Mouse (Mus musculus): ENCODE measurements around the gene Them5. TPM values are rescaled to one million over a fixed set of nuclear protein-coding genes. Genes with fewer than 3 reads are reported as not detected.

Them5 gene
- polyA plus RNA-seq, 1 experiment from 2014 or later, result 0.42 TPM

DNA sequence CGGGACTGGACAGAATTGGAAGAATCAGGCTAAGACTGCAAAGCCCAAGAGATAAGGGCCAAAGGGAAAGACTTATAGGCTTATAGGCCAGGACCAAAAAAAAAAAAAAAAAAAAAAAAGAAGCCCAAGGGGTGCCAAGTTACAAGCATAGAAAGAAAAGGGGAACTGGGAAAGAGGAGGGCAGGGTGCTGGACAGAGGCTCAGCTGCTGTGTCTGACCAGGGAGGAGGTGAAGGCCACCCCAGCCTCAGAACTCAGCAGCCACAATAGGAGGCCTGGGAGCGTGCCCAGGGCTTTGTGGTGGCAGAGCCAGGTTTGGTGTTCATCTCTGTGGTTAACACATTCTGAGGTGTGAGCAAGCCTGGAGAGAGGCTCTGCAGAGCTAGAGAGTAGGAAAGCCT lies 33.2 kb downstream of the Them5 start:
- H3K27ac ChIP-seq (ENCODE audit: low read length), result no peak overlapping the region
- H3K4me2 ChIP-seq (ENCODE audit: low read depth, low read length), result no peak overlapping the region
- H3K36me3 ChIP-seq (ENCODE audit: control insufficient read depth, insufficient read depth, low read length), result no peaks in the 10 kb centered on the region
- WGBS, result 76% methylated on average over 2 of the region's 2 CpGs
- peaks cover 30% of the 10 kb centered on the region for H3K4me1 ChIP-seq (ENCODE audit: control insufficient read depth, insufficient read depth, low read length)
- no peak overlapping the region for H3K9ac ChIP-seq (ENCODE audit: low read depth, low read length)
- no peak for ATAC-seq
- no peaks in the 10 kb centered on the region for H3K27me3 ChIP-seq (replicated peaks; ENCODE audit: control insufficient read depth, insufficient read depth, low read length)
- no peaks in the 10 kb centered on the region for H3K9me3 ChIP-seq (ENCODE audit: control insufficient read depth, low read length)
- no peak overlapping the region for H3K4me3 ChIP-seq (ENCODE audit: low read length)

DNA sequence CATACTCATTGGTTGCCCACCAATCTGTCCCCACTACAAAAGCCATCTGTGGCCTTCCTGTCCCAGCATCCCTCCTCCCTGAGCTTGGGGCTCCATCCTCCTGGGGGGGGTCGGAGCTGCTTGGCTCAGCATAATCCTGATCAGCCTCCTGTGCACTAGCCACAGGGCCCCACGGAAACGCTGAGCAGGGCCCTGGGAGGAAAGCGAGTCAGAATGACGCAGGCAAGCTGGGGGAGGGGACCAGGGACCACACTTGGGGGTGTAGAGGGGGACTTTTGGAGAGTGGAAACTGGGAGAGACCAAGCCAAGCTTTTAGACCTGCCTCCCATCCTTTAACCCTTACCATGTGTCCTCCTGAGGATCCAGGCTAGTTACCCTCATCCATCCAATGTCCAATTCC lies 34.0 kb downstream of the Them5 start:
- no peak for ATAC-seq
- Histone ChIP-seq H3K36me3 (ENCODE audit: control insufficient read depth, insufficient read depth, low read length) (no peaks in the 10 kb centered on the region), H3K27me3 (replicated peaks; ENCODE audit: control insufficient read depth, insufficient read depth, low read length) (no peaks in the 10 kb centered on the region), H3K9me3 (ENCODE audit: control insufficient read depth, low read length) (no peaks in the 10 kb centered on the region), H3K27ac (ENCODE audit: low read length) (no peak overlapping the region), H3K4me1 (ENCODE audit: control insufficient read depth, insufficient read depth, low read length) (peaks cover 30% of the 10 kb centered on the region), H3K4me2 (ENCODE audit: low read depth, low read length) (no peak overlapping the region), H3K4me3 (ENCODE audit: low read length) (no peak overlapping the region), H3K9ac (ENCODE audit: low read depth, low read length) (no peak overlapping the region)
- 69% methylated on average over 5 of the region's 5 CpGs for WGBS

DNA sequence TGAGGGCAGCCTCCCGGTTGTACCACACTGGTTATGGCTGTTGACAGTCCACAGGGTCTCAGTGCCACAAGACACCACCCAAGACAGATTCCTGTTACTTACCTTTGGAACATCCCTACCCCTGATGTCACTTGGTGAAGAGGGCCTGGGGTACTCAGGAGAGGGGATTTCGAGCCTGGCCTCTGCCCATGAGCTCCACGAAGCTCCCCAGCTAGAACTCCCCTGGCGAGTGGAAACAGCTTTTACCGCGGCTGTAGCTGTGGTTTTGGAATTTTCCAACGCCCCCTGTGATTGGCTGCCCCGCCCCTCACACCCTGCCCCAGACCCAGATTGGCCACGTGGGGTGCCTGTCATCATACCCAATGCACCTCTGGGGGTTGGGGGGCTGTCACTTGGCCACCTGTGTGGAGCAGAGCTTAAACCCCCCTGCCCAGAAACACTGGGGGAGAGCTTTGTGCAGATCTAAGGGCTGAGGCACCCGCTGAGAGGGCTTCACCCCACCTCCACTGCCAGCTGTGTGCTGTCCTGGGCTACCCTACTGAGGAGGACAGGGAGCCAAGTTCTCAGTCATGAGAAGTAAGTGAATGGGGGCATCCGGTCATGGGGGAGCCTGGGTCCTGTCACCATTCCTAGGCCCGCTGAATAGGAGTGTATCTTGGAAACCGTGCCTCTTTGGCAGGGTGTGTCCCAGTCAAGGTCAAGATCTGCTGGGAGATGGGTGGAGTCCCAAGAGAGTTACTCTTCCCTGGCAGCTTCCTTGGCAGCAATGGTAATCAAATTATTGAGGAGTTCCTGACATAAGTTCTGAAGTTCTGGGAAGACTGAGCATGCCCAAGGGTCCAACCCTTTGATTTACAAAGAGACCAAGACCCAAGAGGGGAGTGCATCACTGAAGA lies 35.4 kb downstream of the Them5 start:
- H3K9me3 ChIP-seq (ENCODE audit: control insufficient read depth, low read length), result no peaks in the 10 kb centered on the region
- H3K36me3 ChIP-seq (ENCODE audit: control insufficient read depth, insufficient read depth, low read length), result no peaks in the 10 kb centered on the region
- no peak overlapping the region for H3K9ac ChIP-seq (ENCODE audit: low read depth, low read length)
- no peak for ATAC-seq
- H3K4me2 ChIP-seq (ENCODE audit: low read depth, low read length), result no peak overlapping the region
- H3K27me3 ChIP-seq (replicated peaks; ENCODE audit: control insufficient read depth, insufficient read depth, low read length), result no peaks in the 10 kb centered on the region
- H3K4me3 ChIP-seq (ENCODE audit: low read length), result no peak overlapping the region
- 17% methylated on average over 13 of the region's 13 CpGs for WGBS
- no peak overlapping the region for H3K27ac ChIP-seq (ENCODE audit: low read length)
- H3K4me1 ChIP-seq (ENCODE audit: control insufficient read depth, insufficient read depth, low read length), result peaks cover 20% of the 10 kb centered on the region

DNA sequence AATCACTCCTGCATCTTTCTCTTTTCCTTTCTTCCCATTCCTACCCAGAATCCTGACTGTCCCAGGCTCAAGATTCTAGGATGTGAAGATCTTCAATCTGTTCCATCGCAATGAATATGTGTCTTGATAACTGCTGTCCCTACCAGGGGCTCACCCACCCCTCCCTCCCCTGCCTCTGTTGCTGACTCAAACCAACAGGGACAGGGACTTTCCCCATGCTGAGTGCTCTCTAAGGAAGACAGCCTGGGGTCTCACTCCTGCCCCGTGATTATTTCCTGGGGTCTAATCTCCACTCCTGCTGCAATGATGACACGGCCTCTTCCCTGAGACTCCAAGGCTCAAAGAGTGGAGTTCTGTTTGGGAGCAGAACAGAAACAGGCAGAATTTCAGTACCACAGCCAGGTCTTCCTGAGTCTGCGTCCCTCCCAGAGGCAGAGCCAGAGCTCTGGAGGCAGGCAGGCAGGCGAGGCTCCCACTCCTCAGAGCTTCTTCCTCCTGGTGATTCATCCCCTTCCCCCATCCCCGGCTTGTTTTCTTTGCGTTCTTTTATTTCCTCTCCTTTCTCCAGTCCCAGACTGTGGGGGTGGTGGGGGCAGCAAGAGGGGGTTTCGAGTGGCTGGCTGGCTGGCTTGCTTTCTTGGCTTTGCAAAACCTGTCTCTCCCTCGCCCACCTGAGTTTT lies 38.1 kb downstream of the Them5 start:
- WGBS, result 28% methylated on average over 9 of the region's 9 CpGs
- ATAC-seq, result no peak

DNA sequence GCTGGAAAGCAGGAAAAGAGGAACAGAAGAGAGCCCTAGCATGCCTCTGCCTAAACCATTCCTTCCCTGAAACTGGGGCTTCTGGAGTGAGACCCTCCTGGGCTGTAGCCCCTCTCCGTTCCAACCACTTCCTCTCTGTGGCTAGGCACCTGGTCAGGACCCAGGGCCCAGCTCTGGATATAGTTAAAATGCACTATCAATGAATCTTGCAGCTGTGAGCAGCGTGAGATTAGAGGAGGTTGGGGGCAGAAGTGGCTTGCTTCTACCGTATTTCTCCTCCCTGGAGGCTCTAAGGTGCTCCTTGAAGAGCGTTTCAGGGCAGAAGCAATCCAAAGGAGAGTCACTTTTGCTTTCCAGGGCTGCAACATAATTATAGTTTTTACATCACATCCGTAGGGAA lies 40.4 kb downstream of the Them5 start:
- ATAC-seq, result no peak
- H3K27ac ChIP-seq (ENCODE audit: low read length), result no peak overlapping the region
- 72% methylated on average over 5 of the region's 5 CpGs for WGBS
- H3K4me3 ChIP-seq (ENCODE audit: low read length), result no peak overlapping the region
- H3K27me3 ChIP-seq (replicated peaks; ENCODE audit: control insufficient read depth, insufficient read depth, low read length), result no peaks in the 10 kb centered on the region
- H3K4me1 ChIP-seq (ENCODE audit: control insufficient read depth, insufficient read depth, low read length), result peaks cover 3% of the 10 kb centered on the region; the same call in 1 of the 2 replicates
- H3K9me3 ChIP-seq (ENCODE audit: control insufficient read depth, low read length), result no peaks in the 10 kb centered on the region
- no peak overlapping the region for H3K9ac ChIP-seq (ENCODE audit: low read depth, low read length)
- H3K4me2 ChIP-seq (ENCODE audit: low read depth, low read length), result no peak overlapping the region
- H3K36me3 ChIP-seq (ENCODE audit: control insufficient read depth, insufficient read depth, low read length), result no peaks in the 10 kb centered on the region

More for the DNA sequence above, 38.1 kb downstream of the Them5 start:
- H3K27me3 ChIP-seq (replicated peaks; ENCODE audit: control insufficient read depth, insufficient read depth, low read length), result no peaks in the 10 kb centered on the region
- H3K4me1 ChIP-seq (ENCODE audit: control insufficient read depth, insufficient read depth, low read length), result peaks cover 5% of the 10 kb centered on the region; the same call in 1 of the 2 replicates
- no peak overlapping the region for H3K4me3 ChIP-seq (ENCODE audit: low read length)
- H3K9ac ChIP-seq (ENCODE audit: low read depth, low read length), result no peak overlapping the region
- H3K4me2 ChIP-seq (ENCODE audit: low read depth, low read length), result no peak overlapping the region
- no peak overlapping the region for H3K27ac ChIP-seq (ENCODE audit: low read length)
- H3K36me3 ChIP-seq (ENCODE audit: control insufficient read depth, insufficient read depth, low read length), result no peaks in the 10 kb centered on the region
- no peaks in the 10 kb centered on the region for H3K9me3 ChIP-seq (ENCODE audit: control insufficient read depth, low read length)

DNA sequence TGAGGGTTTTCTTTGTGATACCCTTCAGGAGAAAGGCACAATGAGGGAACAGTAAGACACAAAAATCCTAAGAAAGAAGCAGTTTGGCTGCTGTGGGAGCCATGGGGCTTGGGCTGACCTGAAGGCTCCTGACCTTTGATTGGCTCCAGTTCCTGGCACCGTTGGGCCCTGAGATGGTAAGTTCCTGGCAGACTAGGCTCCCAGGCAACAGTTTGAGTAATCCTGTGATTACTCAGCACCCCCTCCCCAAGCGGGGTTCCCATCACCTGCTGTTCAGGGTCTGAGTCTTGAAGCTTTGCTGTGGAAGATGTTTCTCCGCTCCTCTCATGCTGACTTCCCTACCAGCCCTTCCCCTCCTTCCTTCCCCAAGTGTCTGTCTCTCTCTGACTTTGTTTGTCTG lies 41.6 kb downstream of the Them5 start:
- Histone ChIP-seq H3K9ac (ENCODE audit: low read depth, low read length) (no peak overlapping the region), H3K27ac (ENCODE audit: low read length) (no peak overlapping the region), H3K9me3 (ENCODE audit: control insufficient read depth, low read length) (no peaks in the 10 kb centered on the region), H3K36me3 (ENCODE audit: control insufficient read depth, insufficient read depth, low read length) (no peaks in the 10 kb centered on the region), H3K4me3 (ENCODE audit: low read length) (no peak overlapping the region), H3K4me1 (ENCODE audit: control insufficient read depth, insufficient read depth, low read length) (no peaks in the 10 kb centered on the region), H3K4me2 (ENCODE audit: low read depth, low read length) (no peak overlapping the region), H3K27me3 (replicated peaks; ENCODE audit: control insufficient read depth, insufficient read depth, low read length) (no peaks in the 10 kb centered on the region)
- WGBS, result 72% methylated on average over 3 of the region's 3 CpGs
- no peak for ATAC-seq

DNA sequence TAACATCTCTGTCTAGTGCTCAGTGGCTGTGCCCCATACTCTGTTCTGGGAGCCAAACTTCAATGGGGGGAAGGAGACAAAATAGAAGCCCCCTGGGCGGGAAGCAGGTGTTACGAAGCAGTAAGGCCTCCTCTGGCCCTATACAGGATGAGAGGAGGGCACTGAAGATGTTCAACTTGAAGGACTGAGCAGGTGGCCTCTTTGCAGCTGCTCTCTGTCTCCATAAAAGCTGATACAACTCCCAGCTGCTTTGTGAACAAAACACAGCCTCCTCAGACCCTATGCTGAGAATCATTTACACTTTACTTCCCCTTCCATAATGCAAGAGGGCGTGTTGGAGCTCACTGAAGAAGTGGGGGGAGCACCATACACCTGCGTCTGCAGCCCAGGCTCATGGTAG lies 44.8 kb downstream of the Them5 start:
- no peaks in the 10 kb centered on the region for H3K27me3 ChIP-seq (replicated peaks; ENCODE audit: control insufficient read depth, insufficient read depth, low read length)
- no peak overlapping the region for H3K4me2 ChIP-seq (ENCODE audit: low read depth, low read length)
- H3K9me3 ChIP-seq (ENCODE audit: control insufficient read depth, low read length), result no peaks in the 10 kb centered on the region
- H3K4me1 ChIP-seq (ENCODE audit: control insufficient read depth, insufficient read depth, low read length), result no peaks in the 10 kb centered on the region
- WGBS, result 67% methylated on average over 4 of the region's 4 CpGs
- no peak for ATAC-seq
- H3K27ac ChIP-seq (ENCODE audit: low read length), result no peak overlapping the region
- no peak overlapping the region for H3K9ac ChIP-seq (ENCODE audit: low read depth, low read length)
- no peak overlapping the region for H3K4me3 ChIP-seq (ENCODE audit: low read length)
- H3K36me3 ChIP-seq (ENCODE audit: control insufficient read depth, insufficient read depth, low read length), result no peaks in the 10 kb centered on the region

DNA sequence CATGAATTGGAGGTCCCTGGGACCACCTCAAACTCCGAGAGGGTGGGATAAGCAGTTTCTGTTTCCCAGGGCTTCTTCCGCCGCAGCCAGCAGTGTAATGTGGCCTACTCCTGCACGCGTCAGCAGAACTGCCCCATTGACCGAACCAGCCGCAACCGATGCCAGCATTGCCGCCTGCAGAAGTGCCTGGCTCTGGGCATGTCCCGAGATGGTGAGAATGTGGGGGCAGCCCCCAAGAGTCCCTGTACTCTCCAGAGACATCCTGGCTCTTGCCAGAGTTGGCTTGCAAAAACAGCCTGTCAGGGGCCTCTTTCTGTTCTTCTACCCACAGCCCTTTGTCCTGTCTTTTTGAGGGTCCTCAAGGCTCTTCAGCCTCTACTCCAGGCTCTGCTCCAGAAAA lies 45.5 kb downstream of the Them5 start:
- no peak overlapping the region for H3K27ac ChIP-seq (ENCODE audit: low read length)
- H3K9ac ChIP-seq (ENCODE audit: low read depth, low read length), result no peak overlapping the region
- H3K4me2 ChIP-seq (ENCODE audit: low read depth, low read length), result no peak overlapping the region
- 91% methylated on average over 10 of the region's 10 CpGs for WGBS
- no peaks in the 10 kb centered on the region for H3K36me3 ChIP-seq (ENCODE audit: control insufficient read depth, insufficient read depth, low read length)
- H3K4me1 ChIP-seq (ENCODE audit: control insufficient read depth, insufficient read depth, low read length), result no peaks in the 10 kb centered on the region
- no peaks in the 10 kb centered on the region for H3K27me3 ChIP-seq (replicated peaks; ENCODE audit: control insufficient read depth, insufficient read depth, low read length)
- H3K9me3 ChIP-seq (ENCODE audit: control insufficient read depth, low read length), result no peaks in the 10 kb centered on the region
- no peak overlapping the region for H3K4me3 ChIP-seq (ENCODE audit: low read length)
- no peak for ATAC-seq

DNA sequence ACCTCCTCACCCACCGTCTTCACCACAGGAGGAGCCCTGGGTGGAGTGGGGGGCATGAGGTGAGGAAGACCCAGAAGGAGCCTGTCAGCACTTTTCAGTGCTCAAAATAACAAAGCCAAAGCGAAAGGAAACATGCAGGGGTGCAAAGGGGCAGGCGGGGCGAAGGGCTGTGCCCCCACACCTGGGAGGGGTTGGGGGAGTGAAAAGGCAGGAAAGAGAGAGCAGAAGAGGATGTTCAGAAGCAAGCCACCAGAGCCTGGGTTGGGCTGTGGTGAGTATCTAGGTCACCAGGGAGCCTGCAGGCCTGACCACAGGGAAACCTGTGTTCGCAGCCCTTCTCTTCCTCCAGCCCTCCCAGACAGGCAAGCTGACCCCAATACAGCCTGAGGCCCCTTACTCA lies 46.1 kb downstream of the Them5 start:
- Histone ChIP-seq H3K4me1 (ENCODE audit: control insufficient read depth, insufficient read depth, low read length) (no peaks in the 10 kb centered on the region), H3K9ac (ENCODE audit: low read depth, low read length) (no peak overlapping the region), H3K4me2 (ENCODE audit: low read depth, low read length) (no peak overlapping the region), H3K9me3 (ENCODE audit: control insufficient read depth, low read length) (no peaks in the 10 kb centered on the region), H3K4me3 (ENCODE audit: low read length) (no peak overlapping the region), H3K27me3 (replicated peaks; ENCODE audit: control insufficient read depth, insufficient read depth, low read length) (no peaks in the 10 kb centered on the region), H3K27ac (ENCODE audit: low read length) (no peak overlapping the region), H3K36me3 (ENCODE audit: control insufficient read depth, insufficient read depth, low read length) (no peaks in the 10 kb centered on the region)
- 65% methylated on average over 5 of the region's 5 CpGs for whole genome bisulfite sequencing
- no peak for ATAC-seq

All from intestine, embryonic 16.5 days (tissue).